Mouse (Mus musculus) E14TG2a.4 (cell line): ENCODE measurements around the gene Pink1.
A peak's percentile ranks its signal among the peaks of the same experiment; 100 is the strongest.

Source experiments
- H3K27me3 ChIP-seq: 2 replicates; pipeline ENCODE4 v1.6.1; 2014; ENCODE audit warnings: low read length, control low read depth; ENCODE audit not compliant: insufficient read depth
- H3K36me3 ChIP-seq: 2 replicates; pipeline ENCODE4 v1.6.1; 2014; ENCODE audit warnings: low read length, control low read depth; ENCODE audit not compliant: insufficient read depth
- H3K4me1 ChIP-seq: replicated peaks from 2 replicates; pipeline ENCODE4 v1.6.1; 2014; ENCODE audit warnings: low read depth, low read length, control low read depth
- H3K4me3 ChIP-seq: replicated peaks from 2 replicates; pipeline ENCODE4 v1.5.1; 2014; ENCODE audit warnings: mild to moderate bottlenecking, low read length
- H3K9me3 ChIP-seq: 2 replicates; pipeline ENCODE4 v1.6.1; 2014; ENCODE audit warnings: low read length, control low read depth
- CTCF ChIP-seq: conservative IDR thresholded peaks from 2 replicates; pipeline ENCODE4 v1.5.1; 2014; ENCODE audit warnings: low read length
- NANOG ChIP-seq: IDR thresholded peaks from 2 replicates; pipeline ENCODE4 v1.6.1; 2014; ENCODE audit warnings: borderline replicate concordance, low read length, mixed read lengths
- POU5F1 ChIP-seq: IDR thresholded peaks from 2 replicates; pipeline ENCODE4 v1.6.1; 2014; ENCODE audit warnings: low read length, borderline replicate concordance

The Pink1 gene

GRCm38 (mm10) chr4:138347280-138347679, 21.2 kb upstream of the Pink1 start:
- Histone ChIP-seq H3K9me3 (no peaks in the 10 kb centered on the region), H3K4me1 (peaks cover 9% of the 10 kb centered on the region; the same call in 1 of the 2 replicates), H3K27me3 (0 out of 2 replicates have a peak, but pooled peaks cover 6% of the 10 kb centered on the region), H3K4me3 (no peak overlapping the region), H3K36me3 (no peaks in the 10 kb centered on the region)
- TF ChIP-seq CTCF (no peak), NANOG (no peak), POU5F1 (no peak)

- Histone ChIP-seq H3K27me3 (0 out of 2 replicates have a peak, but pooled peaks cover 6% of the 10 kb centered on the region), H3K4me1 (no peaks in the 10 kb centered on the region), H3K9me3 (no peaks in the 10 kb centered on the region), H3K4me3 (no peak overlapping the region), H3K36me3 (no peaks in the 10 kb centered on the region)
- TF ChIP-seq NANOG (no peak), CTCF (no peak), POU5F1 (no peak)
These were observed 18.9 kb upstream of the Pink1 start for GRCm38 (mm10) chr4:138344891-138345545.

- H3K4me1 ChIP-seq = no peaks in the 10 kb centered on the region
- H3K27me3 ChIP-seq = 0 out of 2 replicates have a peak, but pooled peaks cover 6% of the 10 kb centered on the region
- TF ChIP-seq CTCF (no peak), POU5F1 (no peak), NANOG (no peak)
- no peaks in the 10 kb centered on the region for H3K9me3 ChIP-seq
- H3K36me3 ChIP-seq = no peaks in the 10 kb centered on the region
- no peak overlapping the region for H3K4me3 ChIP-seq
These were observed 17.3 kb upstream of the Pink1 start for GRCm38 (mm10) chr4:138343341-138343837.

GRCm38 (mm10) chr4:138342778-138343177, 16.7 kb upstream of the Pink1 start:
- 0 out of 2 replicates have a peak, but pooled peaks cover 1% of the 10 kb centered on the region for H3K27me3 ChIP-seq
- no peaks in the 10 kb centered on the region for H3K36me3 ChIP-seq
- H3K4me1 ChIP-seq = no peaks in the 10 kb centered on the region
- no peak for TF ChIP-seq NANOG
- no peak for TF ChIP-seq CTCF
- no peak for TF ChIP-seq POU5F1
- no peak overlapping the region for H3K4me3 ChIP-seq
- H3K9me3 ChIP-seq = no peaks in the 10 kb centered on the region

GRCm38 (mm10) chr4:138342048-138342447, 15.9 kb upstream of the Pink1 start:
- Histone ChIP-seq H3K4me1 (no peaks in the 10 kb centered on the region), H3K36me3 (no peaks in the 10 kb centered on the region), H3K4me3 (no peak overlapping the region), H3K27me3 (no peaks in the 10 kb centered on the region), H3K9me3 (no peaks in the 10 kb centered on the region)
- TF ChIP-seq POU5F1 = no peak
- TF ChIP-seq NANOG = no peak
- no peak for TF ChIP-seq CTCF

GRCm38 (mm10) chr4:138341393-138341792, 15.3 kb upstream of the Pink1 start:
- Histone ChIP-seq H3K4me1 (no peaks in the 10 kb centered on the region), H3K36me3 (no peaks in the 10 kb centered on the region), H3K4me3 (no peak overlapping the region), H3K27me3 (no peaks in the 10 kb centered on the region), H3K9me3 (no peaks in the 10 kb centered on the region)
- no peak for TF ChIP-seq CTCF

- Histone ChIP-seq H3K9me3 (no peaks in the 10 kb centered on the region), H3K4me3 (no peak overlapping the region), H3K36me3 (no peaks in the 10 kb centered on the region), H3K27me3 (no peaks in the 10 kb centered on the region), H3K4me1 (no peaks in the 10 kb centered on the region; the same call in 1 of the 2 replicates)
- peak; percentile 81 for TF ChIP-seq CTCF
- no peak for TF ChIP-seq NANOG
These were observed 13.9 kb upstream of the Pink1 start for GRCm38 (mm10) chr4:138339963-138340362.

- TF ChIP-seq NANOG (no peak), CTCF (no peak), POU5F1 (no peak)
- H3K4me3 ChIP-seq = no peak overlapping the region
- no peaks in the 10 kb centered on the region for H3K9me3 ChIP-seq
- peaks cover 14% of the 10 kb centered on the region for H3K4me1 ChIP-seq
- no peaks in the 10 kb centered on the region for H3K27me3 ChIP-seq
- H3K36me3 ChIP-seq = no peaks in the 10 kb centered on the region
These were observed 11.2 kb upstream of the Pink1 start for GRCm38 (mm10) chr4:138337341-138337740.

GRCm38 (mm10) chr4:138336876-138337275, 10.8 kb upstream of the Pink1 start:
- TF ChIP-seq NANOG (no peak), POU5F1 (no peak), CTCF (no peak)

More at GRCm38 (mm10) chr4:138336876-138337275, 10.8 kb upstream of the Pink1 start:
- Histone ChIP-seq H3K27me3 (no peaks in the 10 kb centered on the region), H3K4me3 (no peak overlapping the region), H3K4me1 (peaks cover 14% of the 10 kb centered on the region), H3K36me3 (no peaks in the 10 kb centered on the region), H3K9me3 (no peaks in the 10 kb centered on the region)
